In the genomic region with DNA sequence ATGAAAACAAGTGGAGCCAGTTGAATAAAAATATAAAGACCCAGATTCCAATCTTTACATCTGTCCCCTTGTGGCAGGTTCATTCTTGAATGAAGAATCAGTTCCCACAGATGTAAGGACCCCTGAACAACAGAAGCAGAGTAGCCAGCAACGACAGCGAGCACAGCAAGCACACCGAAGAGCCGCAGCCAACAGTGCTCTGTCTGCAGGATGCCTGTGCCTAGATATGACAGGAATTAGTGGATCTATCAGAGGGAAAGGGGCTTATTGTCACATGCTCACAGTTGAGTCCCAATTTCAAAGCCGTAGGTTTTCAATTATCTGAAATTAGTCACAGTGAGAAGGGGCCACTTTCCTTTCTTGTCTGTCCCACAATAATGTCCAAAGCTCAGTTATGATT, we compare ENCODE assay signal across 12 mouse cellular contexts.
DNase-seq lines count a peak whose midpoint lies in the region; ATAC-seq lines count a peak whose summit lies in the region.
"Had no signal": no experiment of that assay in that cellular context is flagged by ENCODE, and none has a peak within 500 bp of the region (broad histone marks: within the 10 kb centered on the region; RNA-seq: fewer than 3 reads in every experiment).

No protein-coding gene starts in this region.

- H3K36me3 ChIP-seq in heart, embryonic 13.5 days: 0 out of 2 replicates have a peak, but pooled peaks cover 3% of the 10 kb centered on the region
- no peaks in the 10 kb centered on the region for H3K36me3 ChIP-seq in midbrain, embryonic 11.5 days (ENCODE audit: control insufficient read depth, insufficient read depth, low read length)
- H3K36me3 ChIP-seq in midbrain, embryonic 10.5 days: 0 out of 2 replicates have a peak, but pooled peaks cover 6% of the 10 kb centered on the region
- no peaks in the 10 kb centered on the region for H3K36me3 ChIP-seq in hindbrain, embryonic 14.5 days (replicated peaks; ENCODE audit: control insufficient read depth, insufficient read depth)
- H3K36me3 ChIP-seq: liver, embryonic 15.5 days had no signal

- H3K4me1 ChIP-seq in heart, embryonic 13.5 days: peaks cover 50% of the 10 kb centered on the region
- peaks cover 7% of the 10 kb centered on the region for H3K4me1 ChIP-seq in midbrain, embryonic 11.5 days (ENCODE audit: control insufficient read depth, insufficient read depth, low read length)
- peaks cover 71% of the 10 kb centered on the region for H3K4me1 ChIP-seq in midbrain, embryonic 10.5 days
- H3K4me1 ChIP-seq in hindbrain, embryonic 14.5 days (replicated peaks; ENCODE audit: control insufficient read depth, insufficient read depth, low read length): peaks cover 21% of the 10 kb centered on the region; the same call in 1 of the 2 replicates

- no peaks in the 10 kb centered on the region for H3K27me3 ChIP-seq in heart, embryonic 13.5 days (replicated peaks)
- no peaks in the 10 kb centered on the region for H3K27me3 ChIP-seq in midbrain, embryonic 11.5 days (ENCODE audit: control insufficient read depth, insufficient read depth, low read length)
- H3K27me3 ChIP-seq in midbrain, embryonic 10.5 days (ENCODE audit: low read depth, poor library complexity, severe bottlenecking): no peaks in the 10 kb centered on the region
- H3K27me3 ChIP-seq in hindbrain, embryonic 14.5 days (ENCODE audit: control insufficient read depth, insufficient read depth, low read length): no peaks in the 10 kb centered on the region
- H3K27me3 ChIP-seq: liver, embryonic 15.5 days had no signal

- H3K9me3 ChIP-seq in heart, embryonic 13.5 days: 0 out of 2 replicates have a peak, but pooled peaks cover 5% of the 10 kb centered on the region
- no peaks in the 10 kb centered on the region for H3K9me3 ChIP-seq in midbrain, embryonic 11.5 days (ENCODE audit: control insufficient read depth, low read length)
- H3K9me3 ChIP-seq in midbrain, embryonic 10.5 days (replicated peaks): peaks cover 9% of the 10 kb centered on the region; the same call in 1 of the 2 replicates
- peaks cover 6% of the 10 kb centered on the region; the same call in 1 of the 2 replicates for H3K9me3 ChIP-seq in hindbrain, embryonic 14.5 days (ENCODE audit: control insufficient read depth, low read length)
- H3K9me3 ChIP-seq: liver, embryonic 15.5 days had no signal

- no peak overlapping the region for H3K4me3 ChIP-seq in heart, embryonic 13.5 days
- no peak overlapping the region for H3K4me3 ChIP-seq in midbrain, embryonic 11.5 days (ENCODE audit: low read depth, low read length)
- no peak overlapping the region for H3K4me3 ChIP-seq in midbrain, embryonic 10.5 days
- H3K4me3 ChIP-seq in hindbrain, embryonic 14.5 days (replicated peaks; ENCODE audit: low read length): no peak overlapping the region
- H3K4me3 ChIP-seq: liver, embryonic 15.5 days had no signal

- peak overlapping the region; percentile 73 for H3K27ac ChIP-seq in heart, embryonic 13.5 days (replicated peaks)
- H3K27ac ChIP-seq in midbrain, embryonic 11.5 days (ENCODE audit: low read depth, low read length): no peak overlapping the region
- H3K27ac ChIP-seq in midbrain, embryonic 10.5 days (replicated peaks): no peak overlapping the region
- H3K27ac ChIP-seq in hindbrain, embryonic 14.5 days: no peak overlapping the region
- H3K27ac ChIP-seq: liver, embryonic 15.5 days had no signal

- H3K4me2 ChIP-seq in heart, embryonic 13.5 days: no peak overlapping the region
- H3K4me2 ChIP-seq in midbrain, embryonic 11.5 days: no peak overlapping the region
- H3K4me2 ChIP-seq in hindbrain, embryonic 14.5 days (replicated peaks): no peak overlapping the region

- DNase-seq in heart, adult 18-20 months: no peak
- no peak for DNase-seq in midbrain, embryonic 11.5 days (ENCODE audit: low spot score, missing footprints)
- DNase-seq in midbrain, embryonic 10.5 days (ENCODE audit: low spot score): no peak
- DNase-seq in hindbrain, embryonic 14.5 days (ENCODE audit: low spot score): no peak
- no peak for DNase-seq in testis, postnatal 14 days (ENCODE audit: low spot score)
- DNase-seq in cerebellum, adult 8-10 months: no peak
- DNase-seq: cerebellum, postnatal 10 days; kidney, adult 8-10 months; layer of hippocampus, adult 9-11 months; lung, postnatal 36 days had no signal

- no peak for ATAC-seq in heart, embryonic 13.5 days (ENCODE audit: extremely low read depth, insufficient number of reproducible peaks, low FRiP score, low TSS enrichment)
- ATAC-seq in midbrain, embryonic 11.5 days (ENCODE audit: low FRiP score): peak; percentile 61
- ATAC-seq in hindbrain, embryonic 14.5 days (ENCODE audit: low FRiP score): peak; percentile 61; the same call in 1 of the 2 replicates

- WGBS in heart, embryonic 13.5 days: 43% methylated on average over 5 of the region's 5 CpGs
- 35% methylated on average over 5 of the region's 5 CpGs for WGBS in midbrain, embryonic 11.5 days
- WGBS in midbrain, embryonic 10.5 days: 51% methylated on average over 5 of the region's 5 CpGs
- WGBS in hindbrain, embryonic 14.5 days: 23% methylated on average over 5 of the region's 5 CpGs

- no peak overlapping the region for H3K9ac ChIP-seq in heart, embryonic 13.5 days
- no peak overlapping the region for H3K9ac ChIP-seq in midbrain, embryonic 11.5 days (ENCODE audit: low read length)
- no peak overlapping the region for H3K9ac ChIP-seq in hindbrain, embryonic 14.5 days
- H3K9ac ChIP-seq: liver, embryonic 15.5 days had no signal
